Mouse (Mus musculus) cerebellum, adult 2 months (tissue): ENCODE measurements around the gene Ctsw.

Experiments used
- CTCF ChIP-seq: fragments of 200-500 bp; IDR thresholded peaks from 2 replicates; pipeline ENCODE4 v1.5.1; 2011; ENCODE audit warnings: low read depth, mild to moderate bottlenecking, control low read depth, low read length, moderate library complexity, borderline replicate concordance; ENCODE audit not compliant: insufficient read depth
- POLR2A ChIP-seq: fragments of 200-500 bp; IDR thresholded peaks from 2 replicates; pipeline ENCODE4 v1.6.1; 2011; ENCODE audit warnings: low read length, control low read depth, borderline replicate concordance; ENCODE audit not compliant: insufficient read depth

- no peak for TF ChIP-seq POLR2A
- peak; percentile 33; the same call in 1 of the 2 replicates for TF ChIP-seq CTCF
Observed at GRCm38 (mm10) chr19:5432992-5433852, 35.1 kb downstream of the Ctsw start.
